Mouse (Mus musculus) myocyte (in vitro differentiated cells): ENCODE measurements at regions not wholly inside any gene's neighbourhood (a gene's known extent, or its start where the extent isn't known, plus 50 kb on each side); places are given as distances from the start of the nearest gene placed in this dataset.

Source experiments
- H3K27me3 ChIP-seq: one replicate; pipeline ENCODE4 v1.6.1; 2011; ENCODE audit not compliant: control insufficient read depth, insufficient read depth, insufficient read length
- H3K36me3 ChIP-seq: one replicate; pipeline ENCODE4 v1.6.1; 2011; ENCODE audit not compliant: control insufficient read depth, insufficient read depth
- H3K4me2 ChIP-seq: one replicate; pipeline ENCODE4 v1.6.1; 2011; ENCODE audit warnings: low read depth, control low read depth
- H3K4me3 ChIP-seq: one replicate; pipeline ENCODE4 v1.5.1; 2011; ENCODE audit warnings: mild to moderate bottlenecking, control low read depth, moderate library complexity
- H3K79me2 ChIP-seq: one replicate; pipeline ENCODE4 v1.6.1; 2011; ENCODE audit not compliant: control insufficient read depth, insufficient read depth
- H3ac ChIP-seq: one replicate; pipeline ENCODE4 v1.6.1; 2011; ENCODE audit not compliant: control insufficient read depth, insufficient read length
- CEBPB ChIP-seq: IDR thresholded peaks from 2 replicates; pipeline ENCODE4 v1.6.1; 2011; ENCODE audit warnings: mild to moderate bottlenecking, moderate library complexity; ENCODE audit not compliant: poor library complexity, insufficient read depth, severe bottlenecking
- E2F4 ChIP-seq: IDR thresholded peaks from one replicate; pipeline ENCODE4 v1.6.1; 2011; ENCODE audit warnings: mild to moderate bottlenecking, control low read depth, moderate library complexity; ENCODE audit not compliant: insufficient read depth
- MAX ChIP-seq: IDR thresholded peaks from one replicate; pipeline ENCODE4 v1.6.1; 2011; ENCODE audit warnings: low read depth, mild to moderate bottlenecking, control low read depth
- MYOD1 ChIP-seq, 3 experiments: IDR thresholded peaks; one replicate each; pipeline ENCODE4 v1.6.1; 2011; ENCODE audit warnings: control low read depth in 2 of 3, low read depth in 2 of 3, mild to moderate bottlenecking in 2 of 3, moderate library complexity in 1 of 3; ENCODE audit not compliant: insufficient read length in 2 of 3, control insufficient read depth in 1 of 3
- MYOG ChIP-seq, 3 experiments: IDR thresholded peaks; one replicate each; pipeline ENCODE4 v1.6.1; 2011; ENCODE audit warnings: control low read depth in 2 of 3, low read depth in 2 of 3, mild to moderate bottlenecking in 2 of 3; ENCODE audit not compliant: insufficient read length in 2 of 3, control insufficient read depth in 1 of 3, insufficient read depth in 1 of 3
- POLR2A ChIP-seq: IDR thresholded peaks from one replicate; pipeline ENCODE4 v1.6.1; 2011; ENCODE audit warnings: low read depth, mild to moderate bottlenecking, control low read depth, moderate library complexity; ENCODE audit not compliant: insufficient read length
- POLR2AphosphoS2 ChIP-seq: IDR thresholded peaks from one replicate; pipeline ENCODE4 v1.6.1; 2011; ENCODE audit warnings: low read depth, control low read depth; ENCODE audit not compliant: insufficient read length
- REST ChIP-seq: IDR thresholded peaks from one replicate; pipeline ENCODE4 v1.6.1; 2011; ENCODE audit warnings: mild to moderate bottlenecking, control low read depth, moderate library complexity; ENCODE audit not compliant: insufficient read depth, insufficient read length
- SRF ChIP-seq: IDR thresholded peaks from one replicate; pipeline ENCODE4 v1.6.1; 2011; ENCODE audit warnings: low read depth; ENCODE audit not compliant: control insufficient read depth, insufficient read length
- TCF12 ChIP-seq: IDR thresholded peaks from one replicate; pipeline ENCODE4 v1.6.1; 2011; ENCODE audit warnings: mild to moderate bottlenecking, control low read depth; ENCODE audit not compliant: poor library complexity, insufficient read depth, severe bottlenecking
- TCF3 ChIP-seq: IDR thresholded peaks from one replicate; pipeline ENCODE4 v1.6.1; 2011; ENCODE audit warnings: low read depth, control low read depth; ENCODE audit not compliant: insufficient read length
- USF1 ChIP-seq: IDR thresholded peaks from one replicate; pipeline ENCODE4 v1.6.1; 2011; ENCODE audit warnings: low read depth, mild to moderate bottlenecking, control low read depth, moderate library complexity

DNA sequence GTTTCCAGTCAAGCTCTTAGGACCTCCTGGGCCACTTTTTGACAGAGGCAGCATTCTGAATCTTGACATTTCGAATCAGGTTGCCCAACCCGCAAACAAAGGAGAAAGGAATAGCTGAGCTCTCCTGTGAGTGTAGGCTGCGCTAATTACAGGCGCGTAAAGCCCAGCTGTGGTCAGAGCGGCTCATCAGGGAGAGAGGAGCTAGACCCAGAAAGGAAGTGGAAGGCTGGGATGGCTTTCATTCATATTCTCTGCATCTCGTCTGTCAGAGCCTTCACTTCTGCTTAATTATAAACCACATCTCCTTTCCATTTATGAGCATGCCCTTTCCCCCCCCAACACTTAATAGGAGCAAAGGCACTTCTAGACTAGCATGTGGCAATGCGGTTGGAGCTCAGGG, 265.7 kb upstream of the Pkn2 start:
- Histone ChIP-seq H3K4me3 (no peak overlapping the region), H3K27me3 (no peaks in the 10 kb centered on the region), H3ac (no peak overlapping the region), H3K36me3 (no peaks in the 10 kb centered on the region), H3K79me2 (no peaks in the 10 kb centered on the region), H3K4me2 (no peak overlapping the region)
- TF ChIP-seq SRF = no peak
- TF ChIP-seq MAX = no peak
- no peak for TF ChIP-seq E2F4
- TF ChIP-seq TCF12 = no peak
- TF ChIP-seq POLR2A = no peak
- no peak for TF ChIP-seq MYOD1 (IDR thresholded peaks at IDR 0.05; ENCODE audit: control insufficient read depth in 1 of 3, insufficient read length in 2 of 3, low read depth in 2 of 3)
- TF ChIP-seq USF1 = no peak
- TF ChIP-seq CEBPB = no peak

DNA sequence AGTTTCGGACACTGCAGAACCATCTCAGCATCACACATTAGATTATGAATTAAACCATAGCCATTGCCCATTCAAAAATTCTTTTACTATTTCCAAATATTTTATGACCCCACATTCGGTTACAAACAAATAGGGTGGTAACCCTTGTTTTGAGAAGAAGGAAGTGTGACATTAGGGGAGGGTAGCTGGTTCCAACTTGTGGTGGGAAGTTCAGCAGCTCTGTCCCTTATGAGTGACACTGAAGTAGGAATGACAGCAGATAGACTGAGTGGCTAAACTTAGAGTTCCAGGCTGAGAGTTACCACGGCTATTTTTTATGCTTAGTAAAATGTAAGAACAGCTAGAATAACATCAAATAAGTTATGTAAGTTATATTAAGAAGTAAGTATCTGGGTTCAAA, 257.1 kb upstream of the Pkn2 start:
- Histone ChIP-seq H3K36me3 (no peaks in the 10 kb centered on the region), H3K4me3 (no peak overlapping the region), H3K79me2 (no peaks in the 10 kb centered on the region), H3ac (no peak overlapping the region), H3K27me3 (no peaks in the 10 kb centered on the region), H3K4me2 (no peak overlapping the region)
- TF ChIP-seq POLR2A = no peak
- TF ChIP-seq POLR2AphosphoS2 = no peak
- TF ChIP-seq USF1 = no peak
- TF ChIP-seq SRF = no peak
- no peak for TF ChIP-seq TCF3
- TF ChIP-seq MAX = no peak
- no peak for TF ChIP-seq MYOD1 (IDR thresholded peaks at IDR 0.05; ENCODE audit: control insufficient read depth in 1 of 3, insufficient read length in 2 of 3, low read depth in 2 of 3)
- no peak for TF ChIP-seq CEBPB
- no peak for TF ChIP-seq REST
- no peak for TF ChIP-seq TCF12
- no peak for TF ChIP-seq MYOG (IDR thresholded peaks at IDR 0.05; ENCODE audit: control insufficient read depth in 1 of 3, insufficient read depth in 1 of 3, insufficient read length in 2 of 3, low read depth in 2 of 3)
- TF ChIP-seq E2F4 = no peak

DNA sequence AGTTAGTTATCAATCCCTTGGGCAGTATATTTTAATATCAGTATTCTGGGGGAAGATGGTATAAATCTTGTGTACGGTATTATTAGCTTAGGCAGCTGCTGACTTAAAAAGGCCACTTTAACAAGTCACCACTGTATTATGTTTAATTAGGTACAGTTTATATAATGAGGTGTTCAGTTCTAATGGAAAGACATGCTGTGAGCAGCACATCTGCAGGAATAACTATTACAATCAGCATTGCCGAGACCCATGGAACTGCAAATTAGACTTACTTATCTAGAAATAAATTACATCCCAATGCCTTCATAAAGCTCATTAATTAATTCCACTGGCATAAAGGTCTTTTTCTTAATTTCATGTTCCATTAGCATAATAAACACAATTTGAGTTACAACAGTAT, 252.7 kb upstream of the Pkn2 start:
- TF ChIP-seq MYOD1 (IDR thresholded peaks at IDR 0.05; ENCODE audit: control insufficient read depth in 1 of 3, insufficient read length in 2 of 3, low read depth in 2 of 3) (no peak), E2F4 (no peak), TCF12 (no peak), POLR2A (no peak), POLR2AphosphoS2 (no peak), MAX (no peak), USF1 (no peak), CEBPB (no peak), TCF3 (no peak), MYOG (IDR thresholded peaks at IDR 0.05; ENCODE audit: control insufficient read depth in 1 of 3, insufficient read depth in 1 of 3, insufficient read length in 2 of 3, low read depth in 2 of 3) (no peak), SRF (no peak), REST (no peak)
- no peak overlapping the region for H3K4me3 ChIP-seq
- H3K4me2 ChIP-seq = no peak overlapping the region
- no peaks in the 10 kb centered on the region for H3K36me3 ChIP-seq
- no peaks in the 10 kb centered on the region for H3K27me3 ChIP-seq
- H3ac ChIP-seq = no peak overlapping the region
- no peaks in the 10 kb centered on the region for H3K79me2 ChIP-seq

DNA sequence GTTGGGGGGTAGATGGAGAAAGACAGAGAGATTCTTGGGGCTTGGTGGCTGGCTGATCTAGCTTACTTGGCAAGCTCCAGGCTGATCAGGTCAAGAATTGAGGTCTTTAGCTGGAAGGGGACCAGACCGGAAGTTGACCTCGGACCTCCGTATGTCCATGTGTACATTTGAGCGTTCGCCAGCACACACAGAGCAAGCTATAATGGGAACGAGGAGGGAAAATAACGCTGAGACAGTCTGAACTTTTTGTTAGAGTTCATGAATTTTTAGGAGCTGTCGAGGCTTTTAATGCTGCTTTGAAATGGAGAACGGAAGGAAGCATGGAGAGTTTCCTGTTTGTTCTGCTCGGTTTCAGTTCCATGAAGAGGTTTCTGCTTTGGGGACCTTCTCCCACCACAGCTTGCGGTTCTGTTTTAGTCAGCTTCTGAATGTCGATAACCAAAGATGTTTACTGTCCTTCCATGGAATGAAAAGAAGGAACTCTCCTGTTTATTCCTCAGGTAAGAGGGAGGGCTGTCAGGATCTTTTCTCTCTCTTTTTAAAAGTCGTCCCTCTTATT, 226.0 kb upstream of the Pkn2 start:
- Histone ChIP-seq H3K79me2 (no peaks in the 10 kb centered on the region), H3K27me3 (no peaks in the 10 kb centered on the region), H3ac (no peak overlapping the region), H3K36me3 (no peaks in the 10 kb centered on the region), H3K4me3 (no peak overlapping the region), H3K4me2 (no peak overlapping the region)
- TF ChIP-seq E2F4 (no peak), REST (no peak), CEBPB (no peak), MAX (no peak), TCF3 (no peak), MYOG (IDR thresholded peaks at IDR 0.05; ENCODE audit: control insufficient read depth in 1 of 3, insufficient read depth in 1 of 3, insufficient read length in 2 of 3, low read depth in 2 of 3) (no peak), MYOD1 (IDR thresholded peaks at IDR 0.05; ENCODE audit: control insufficient read depth in 1 of 3, insufficient read length in 2 of 3, low read depth in 2 of 3) (no peak), POLR2A (no peak), TCF12 (no peak), USF1 (no peak), SRF (no peak), POLR2AphosphoS2 (no peak)

DNA sequence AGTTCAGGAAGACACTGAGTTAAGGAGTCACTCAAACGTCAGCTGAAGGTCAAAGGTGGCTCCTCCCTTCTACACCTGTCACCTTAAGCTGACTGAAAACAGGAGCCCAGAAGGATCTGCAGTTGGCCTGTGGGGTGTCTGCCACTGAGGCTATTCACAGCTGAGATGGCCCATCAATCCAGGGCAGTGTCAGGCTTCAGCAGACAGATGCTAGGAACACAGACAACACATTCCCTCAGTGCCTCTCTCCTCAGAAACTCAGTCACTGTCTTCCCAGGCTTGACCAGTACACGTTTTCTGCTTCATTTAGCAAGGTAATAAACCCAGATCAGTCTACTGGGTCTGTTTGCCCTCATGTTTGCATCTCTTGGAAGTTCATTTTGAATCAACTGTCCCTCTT, 222.9 kb upstream of the Pkn2 start:
- Histone ChIP-seq H3K27me3 (no peaks in the 10 kb centered on the region), H3ac (no peak overlapping the region), H3K79me2 (no peaks in the 10 kb centered on the region), H3K4me2 (no peak overlapping the region), H3K36me3 (no peaks in the 10 kb centered on the region), H3K4me3 (no peak overlapping the region)
- TF ChIP-seq MYOG (IDR thresholded peaks at IDR 0.05; ENCODE audit: control insufficient read depth in 1 of 3, insufficient read depth in 1 of 3, insufficient read length in 2 of 3, low read depth in 2 of 3) = no peak
- TF ChIP-seq POLR2AphosphoS2 = no peak
- no peak for TF ChIP-seq TCF12
- no peak for TF ChIP-seq TCF3
- no peak for TF ChIP-seq POLR2A
- TF ChIP-seq REST = no peak
- no peak for TF ChIP-seq CEBPB
- no peak for TF ChIP-seq SRF
- TF ChIP-seq USF1 = no peak
- no peak for TF ChIP-seq MYOD1 (IDR thresholded peaks at IDR 0.05; ENCODE audit: control insufficient read depth in 1 of 3, insufficient read length in 2 of 3, low read depth in 2 of 3)
- no peak for TF ChIP-seq E2F4
- TF ChIP-seq MAX = no peak
